Mouse (Mus musculus) lung, postnatal 0 days (tissue): ENCODE results near the gene Map3k20.

Experiments used
- CTCF ChIP-seq: IDR thresholded peaks from 2 replicates; pipeline ENCODE4 v1.5.1; 2016; ENCODE audit warnings: antibody characterized with exemption, mild to moderate bottlenecking
- EP300 ChIP-seq: IDR thresholded peaks from 2 replicates; pipeline ENCODE4 v1.6.1; 2016; ENCODE audit warnings: antibody characterized with exemption, mild to moderate bottlenecking, control low read depth

- no peak for TF ChIP-seq CTCF
- no peak for TF ChIP-seq EP300
These were observed 37.4 kb downstream of the Map3k20 start for GRCm38 (mm10) chr2:72322681-72323353.
